Comparison of ENCODE assay signal across 8 mouse cellular contexts in the genomic region with DNA sequence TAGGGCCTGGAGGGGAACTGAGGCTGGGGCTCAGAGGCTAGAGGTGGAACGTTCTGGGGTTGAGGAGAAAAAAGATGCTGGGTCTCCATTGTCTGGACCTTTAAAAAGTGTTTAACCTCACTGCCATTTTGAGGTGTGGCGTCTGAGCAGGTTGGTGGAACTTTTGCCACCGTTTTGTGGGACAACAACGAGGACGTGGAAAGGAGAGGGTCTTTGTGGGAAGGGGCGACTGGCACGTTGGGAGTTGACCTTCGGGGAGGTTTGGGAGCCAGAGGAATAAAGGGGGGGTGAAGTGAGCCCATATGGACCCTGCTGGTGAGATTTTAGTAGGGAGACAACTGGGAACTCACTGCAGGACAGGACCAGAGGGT. TPM values are rescaled to one million over a fixed set of nuclear protein-coding genes. Genes with fewer than 3 reads are reported as not detected.
DNase-seq lines count a peak whose midpoint lies in the region; ATAC-seq and TF ChIP-seq lines count a peak whose summit lies in the region.

No protein-coding gene starts in this region.

- H3K9ac ChIP-seq in liver, embryonic 12.5 days, result peak overlapping the region; percentile 90

- peak overlapping the region; percentile 98 for H3K27ac ChIP-seq in testis, adult 2 months (ENCODE audit: control insufficient read depth, insufficient read depth, low read depth, low read length)
- H3K27ac ChIP-seq in liver, embryonic 12.5 days, result peak overlapping the region; percentile 82

- intact Hi-C loops in left cerebral cortex, postnatal 36 days (cut with DNase I), result loop anchor here (2.0 kb wide), 1 partner anchor 15 kb away; a partner anchor contains a TSS

- peak overlapping the region; percentile 89 for H3K4me2 ChIP-seq in liver, embryonic 12.5 days

- no peak for TF ChIP-seq POLR2A in testis, adult 2 months (IDR thresholded peaks at IDR 0.05; ENCODE audit: control insufficient read depth, low read depth, low read length)

- ATAC-seq in erythroblast, adult 5-6 weeks (replicated peaks; ENCODE audit: low FRiP score, poor library complexity, severe bottlenecking), result no peak
- ATAC-seq in liver, embryonic 12.5 days, result no peak

- no peak for DNase-seq in testis, postnatal 14 days (ENCODE audit: low spot score)
- no peak for DNase-seq in retina, embryonic 14.5 days (ENCODE audit: low spot score)
- DNase-seq in natural killer cell, adult 2 months (ENCODE audit: low spot score in 2 of 2), result no peak
- DNase-seq in left cerebral cortex, postnatal 36 days (ENCODE audit: low spot score in 2 of 2), result no peak

- H3K36me3 ChIP-seq in erythroblast, embryonic 14.5 days (ENCODE audit: control insufficient read depth), result peaks cover 79% of the 10 kb centered on the region
- peaks cover 6% of the 10 kb centered on the region; the same call in 1 of the 2 replicates for H3K36me3 ChIP-seq in testis, adult 2 months (ENCODE audit: control insufficient read depth, insufficient read depth, low read length)
- H3K36me3 ChIP-seq in liver, embryonic 12.5 days, result peaks cover 80% of the 10 kb centered on the region

- no peaks in the 10 kb centered on the region for H3K9me3 ChIP-seq in erythroblast, embryonic 14.5 days (ENCODE audit: control insufficient read depth, low read length)
- H3K9me3 ChIP-seq in liver, embryonic 12.5 days (replicated peaks), result no peaks in the 10 kb centered on the region

- no peak for TF ChIP-seq CTCF in testis, adult 2 months (IDR thresholded peaks at IDR 0.05; ENCODE audit: control insufficient read depth, insufficient read depth, insufficient replicate concordance, low read depth, low read length)

- peak overlapping the region; percentile 77 for H3K4me3 ChIP-seq in erythroblast, embryonic 14.5 days (replicated peaks)
- H3K4me3 ChIP-seq in testis, adult 2 months (ENCODE audit: control insufficient read depth, low read depth, low read length), result peak overlapping the region; percentile 98
- H3K4me3 ChIP-seq in liver, embryonic 12.5 days, result peak overlapping the region; percentile 80

- H3K27me3 ChIP-seq in erythroblast, embryonic 14.5 days (ENCODE audit: control insufficient read depth), result no peaks in the 10 kb centered on the region
- H3K27me3 ChIP-seq in testis, adult 2 months (ENCODE audit: control insufficient read depth, insufficient read depth, low read length), result no peaks in the 10 kb centered on the region
- no peaks in the 10 kb centered on the region for H3K27me3 ChIP-seq in liver, embryonic 12.5 days (replicated peaks)

- peaks cover 50% of the 10 kb centered on the region for H3K4me1 ChIP-seq in erythroblast, embryonic 14.5 days (ENCODE audit: control insufficient read depth)
- H3K4me1 ChIP-seq in testis, adult 2 months (ENCODE audit: control insufficient read depth, insufficient read depth, low read length), result peaks cover 5% of the 10 kb centered on the region
- H3K4me1 ChIP-seq in liver, embryonic 12.5 days, result peaks cover 51% of the 10 kb centered on the region

- under 1% methylated on average over 8 of the region's 8 CpGs for WGBS in liver, embryonic 12.5 days (ENCODE audit: insufficient replicate concordance)

RNA-seq across cellular contexts. Expression of a gene that starts 0.5 kb away (rescaled TPM):
- polyA plus RNA-seq in erythroblast, embryonic 14.5 days (2012), result 5.4 and 8.2 TPM in 2 replicates
- total RNA-seq in erythroblast, adult 5-6 weeks (2015; ENCODE audit: low replicate concordance), result 181 and 213 TPM in 2 replicates
- 105 and 149 TPM in 2 replicates for total RNA-seq in erythroblast, adult 5-6 weeks (2017; ENCODE audit: low replicate concordance)
- 442 and 506 TPM in 2 replicates for polyA plus RNA-seq in testis, adult 2 months (2012; rRNA removed)
- 358 and 366 TPM in 2 replicates for polyA plus RNA-seq in liver, embryonic 12.5 days (2016; fragmentation: Nextera tagmentation; extraction: Ambion mirVana)
- total RNA-seq in left cerebral cortex, postnatal 36 days (2021), result 100 to 1,000 TPM; 219 to 232 TPM

RNA-seq across cellular contexts. Expression of a gene that starts 13.7 kb away (rescaled TPM):
- 1.6 TPM in 2 replicates for polyA plus RNA-seq in erythroblast, embryonic 14.5 days (2012)
- total RNA-seq in erythroblast, adult 5-6 weeks (2015; ENCODE audit: low replicate concordance), result 1.0 and 2.7 TPM in 2 replicates
- total RNA-seq in erythroblast, adult 5-6 weeks (2017; ENCODE audit: low replicate concordance), result 2.3 and 6.8 TPM in 2 replicates
- 38.2 and 38.6 TPM in 2 replicates for polyA plus RNA-seq in testis, adult 2 months (2012; rRNA removed)
- 26.0 and 27.7 TPM in 2 replicates for polyA plus RNA-seq in liver, embryonic 12.5 days (2016; fragmentation: Nextera tagmentation; extraction: Ambion mirVana)
- 10 to 100 TPM; 17.5 to 21.5 TPM for total RNA-seq in left cerebral cortex, postnatal 36 days (2021)

RNA-seq across cellular contexts. Expression of a gene that starts 21.7 kb away (rescaled TPM):
- polyA plus RNA-seq in erythroblast, embryonic 14.5 days (2012), result 0.01 and 0.05 TPM in 2 replicates
- total RNA-seq in erythroblast, adult 5-6 weeks (2015; ENCODE audit: low replicate concordance), result 19.0 and 20.0 TPM in 2 replicates
- total RNA-seq in erythroblast, adult 5-6 weeks (2017; ENCODE audit: low replicate concordance), result 24.3 and 30.2 TPM in 2 replicates
- 1.6 and 2.3 TPM in 2 replicates for polyA plus RNA-seq in testis, adult 2 months (2012; rRNA removed)
- polyA plus RNA-seq in liver, embryonic 12.5 days (2016; fragmentation: Nextera tagmentation; extraction: Ambion mirVana), result 1.8 and 2.0 TPM in 2 replicates
- 10 to 100 TPM; 16.6 to 32.1 TPM for total RNA-seq in left cerebral cortex, postnatal 36 days (2021)

RNA-seq across cellular contexts. Expression of a gene that starts 25.7 kb away (rescaled TPM):
- polyA plus RNA-seq in erythroblast, embryonic 14.5 days (2012), result 2.2 and 3.4 TPM in 2 replicates
- total RNA-seq in erythroblast, adult 5-6 weeks (2015; ENCODE audit: low replicate concordance), result 16.9 and 22.8 TPM in 2 replicates
- total RNA-seq in erythroblast, adult 5-6 weeks (2017; ENCODE audit: low replicate concordance), result 39.5 and 54.4 TPM in 2 replicates
- 14.0 and 14.5 TPM in 2 replicates for polyA plus RNA-seq in testis, adult 2 months (2012; rRNA removed)
- 138 and 140 TPM in 2 replicates for polyA plus RNA-seq in liver, embryonic 12.5 days (2016; fragmentation: Nextera tagmentation; extraction: Ambion mirVana)
- total RNA-seq in left cerebral cortex, postnatal 36 days (2021), result 10 to 100 TPM; 43.9 to 52.0 TPM

RNA-seq across cellular contexts. Expression of a gene that starts 38.0 kb away (rescaled TPM):
- polyA plus RNA-seq in erythroblast, embryonic 14.5 days (2012), result 1.3 and 1.4 TPM in 2 replicates
- 1.7 and 4.8 TPM in 2 replicates for total RNA-seq in erythroblast, adult 5-6 weeks (2015; ENCODE audit: low replicate concordance)
- 6.3 and 8.3 TPM in 2 replicates for total RNA-seq in erythroblast, adult 5-6 weeks (2017; ENCODE audit: low replicate concordance)
- 4.9 and 5.7 TPM in 2 replicates for polyA plus RNA-seq in testis, adult 2 months (2012; rRNA removed)
- polyA plus RNA-seq in liver, embryonic 12.5 days (2016; fragmentation: Nextera tagmentation; extraction: Ambion mirVana), result 21.3 and 23.0 TPM in 2 replicates
- 10 to 100 TPM in 1 of 2 experiments, 1 to 10 TPM in 1; 9.6 to 12.6 TPM for total RNA-seq in left cerebral cortex, postnatal 36 days (2021)

Comparison
In these comparisons a context has a peak if more than half of its experiments do, and no peak if none do; other contexts are left out.
1. RNA of a gene that starts 0.5 kb away (polyA plus RNA-seq): 442 to 506 TPM in testis, adult 2 months and 358 to 366 TPM in liver, embryonic 12.5 days; 5.4 to 8.2 TPM in erythroblast, embryonic 14.5 days; every median in the first group is over 10 times any median in the second.
2. RNA of a gene that starts 13.7 kb away (polyA plus RNA-seq): 38.2 to 38.6 TPM in testis, adult 2 months and 26.0 to 27.7 TPM in liver, embryonic 12.5 days; 1.6 TPM in erythroblast, embryonic 14.5 days; every median in the first group is over 10 times any median in the second.
3. Peak in every context shown above with its lines, with median percentiles within 50 percentile points of each other: H3K4me3 ChIP-seq.